Mouse (Mus musculus) forebrain, postnatal 0 days (tissue): ENCODE results near the gene Slc25a34. TPM values are rescaled to one million over a fixed set of nuclear protein-coding genes. Genes with fewer than 3 reads are reported as not detected.

Source experiments
- ATAC-seq: fragments of 200-750 bp; cut with Nextera tagmentation; 2 replicates; pipeline ENCODE4 v1.8.0; 2017; ENCODE audit warnings: mild to moderate bottlenecking, moderate library complexity
- DNase-seq: peaks from one replicate; pipeline ENCODE4 v3.0.0-alpha.2; 2015
- H3K27ac ChIP-seq: fragments of 300-500 bp; sonication (generic); 2 replicates; pipeline ENCODE4 v1.5.1; 2014; ENCODE audit warnings: low read depth, mild to moderate bottlenecking, antibody characterized with exemption, low read length, moderate library complexity, mixed read lengths
- H3K27me3 ChIP-seq: fragments of 300-500 bp; sonication (generic); 2 replicates; pipeline ENCODE4 v1.6.1; 2014; ENCODE audit warnings: mild to moderate bottlenecking, low read length, mixed read lengths; ENCODE audit not compliant: insufficient read depth
- H3K36me3 ChIP-seq: fragments of 300-500 bp; sonication (generic); 2 replicates; pipeline ENCODE4 v1.6.1; 2014; ENCODE audit warnings: mild to moderate bottlenecking, moderate library complexity; ENCODE audit not compliant: insufficient read depth
- H3K4me1 ChIP-seq: fragments of 300-500 bp; sonication (generic); 2 replicates; pipeline ENCODE4 v1.6.1; 2014; ENCODE audit warnings: antibody characterized with exemption; ENCODE audit not compliant: insufficient read depth
- H3K4me2 ChIP-seq: fragments of 300-500 bp; sonication (generic); 2 replicates; pipeline ENCODE4 v1.6.1; 2014; ENCODE audit warnings: low read depth, mild to moderate bottlenecking, moderate library complexity
- H3K4me3 ChIP-seq: fragments of 300-500 bp; sonication (generic); 2 replicates; pipeline ENCODE4 v1.5.1; 2014; ENCODE audit warnings: low read depth, low read length, mixed read lengths
- H3K9ac ChIP-seq: fragments of 300-500 bp; sonication (generic); 2 replicates; pipeline ENCODE4 v1.6.1; 2014; ENCODE audit warnings: mild to moderate bottlenecking
- H3K9me3 ChIP-seq: fragments of 300-500 bp; sonication (generic); 2 replicates; pipeline ENCODE4 v1.6.1; 2016; ENCODE audit warnings: low read length
- CTCF ChIP-seq: sonication (generic); IDR thresholded peaks from 2 replicates; pipeline ENCODE4 v1.5.1; 2016; ENCODE audit warnings: antibody characterized with exemption, control low read depth, low read depth
- WGBS: fragments of 180-500 bp; shearing (Covaris S2); extraction: QIAGEN DNeasy Blood & Tissue Kit; methylation state at CpG from one replicate; pipeline ENCODE4 v1.1.7; 2014; 5-methylcytosine and 5-hydroxymethylcytosine counted together
- polyA plus RNA-seq: library from polyadenylated mRNA; unstranded; fragments of >200 nt; fragmentation: Nextera tagmentation; extraction: Ambion mirVana; gene quantifications from 2 replicates; pipeline ENCODE4 v1.2.1, GENCODE M21; 2015
- total RNA-seq: library from RNA; depleted of rRNA; stranded (reverse); fragments of >200 nt; gene quantifications from 2 replicates; pipeline ENCODE4 v1.2.3, GENCODE M21; 2014

Slc25a34 gene
- total and polyA plus RNA-seq, 2 experiments from 2014 or later, result 1.1 to 4.0 TPM

GRCm38 (mm10) chr4:141632111-141632873 is 8.7 kb upstream of the Slc25a34 start:
- H3K9me3 ChIP-seq, result no peaks in the 10 kb centered on the region
- peaks cover 85% of the 10 kb centered on the region for H3K36me3 ChIP-seq
- WGBS, result 90% methylated on average over 21 of the region's 21 CpGs
- H3K4me3 ChIP-seq, result no peak overlapping the region
- no peaks in the 10 kb centered on the region for H3K4me1 ChIP-seq
- TF ChIP-seq CTCF, result no peak
- DNase-seq (no peak), ATAC-seq (no peak)
- no peaks in the 10 kb centered on the region for H3K27me3 ChIP-seq
- no peak overlapping the region for H3K4me2 ChIP-seq
- no peak overlapping the region for H3K9ac ChIP-seq
- no peak overlapping the region for H3K27ac ChIP-seq

GRCm38 (mm10) chr4:141631250-141631649 is 7.6 kb upstream of the Slc25a34 start:
- no peaks in the 10 kb centered on the region for H3K4me1 ChIP-seq
- H3K4me2 ChIP-seq, result no peak overlapping the region
- DNase-seq, result no peak
- ATAC-seq, result no peak
- H3K9ac ChIP-seq, result no peak overlapping the region
- 98% methylated on average over 20 of the region's 20 CpGs for WGBS
- no peaks in the 10 kb centered on the region for H3K27me3 ChIP-seq
- H3K4me3 ChIP-seq, result no peak overlapping the region
- peaks cover 82% of the 10 kb centered on the region for H3K36me3 ChIP-seq
- no peak overlapping the region for H3K27ac ChIP-seq
- TF ChIP-seq CTCF, result no peak
- H3K9me3 ChIP-seq, result no peaks in the 10 kb centered on the region

- H3K36me3 ChIP-seq, result peaks cover 86% of the 10 kb centered on the region
- no peaks in the 10 kb centered on the region for H3K4me1 ChIP-seq
- DNase-seq (no peak), ATAC-seq (no peak)
- no peak for TF ChIP-seq CTCF
- 97% methylated on average over 11 of the region's 11 CpGs for WGBS
- no peaks in the 10 kb centered on the region for H3K27me3 ChIP-seq
- no peaks in the 10 kb centered on the region for H3K9me3 ChIP-seq
- H3K27ac ChIP-seq, result no peak overlapping the region
- H3K4me3 ChIP-seq, result no peak overlapping the region
- H3K9ac ChIP-seq, result no peak overlapping the region
- no peak overlapping the region for H3K4me2 ChIP-seq
Measured at GRCm38 (mm10) chr4:141630021-141630420, 6.4 kb upstream of the Slc25a34 start.

GRCm38 (mm10) chr4:141628661-141629060 is 5.0 kb upstream of the Slc25a34 start:
- no peak for DNase-seq
- no peak for ATAC-seq
- Histone ChIP-seq H3K27me3 (no peaks in the 10 kb centered on the region), H3K27ac (no peak overlapping the region), H3K4me2 (no peak overlapping the region), H3K9ac (no peak overlapping the region), H3K4me1 (no peaks in the 10 kb centered on the region), H3K9me3 (no peaks in the 10 kb centered on the region), H3K36me3 (peaks cover 80% of the 10 kb centered on the region), H3K4me3 (no peak overlapping the region)
- no peak for TF ChIP-seq CTCF
- WGBS, result 84% methylated on average over 14 of the region's 14 CpGs

GRCm38 (mm10) chr4:141627502-141627901 is 3.9 kb upstream of the Slc25a34 start:
- Histone ChIP-seq H3K4me3 (no peak overlapping the region), H3K4me1 (no peaks in the 10 kb centered on the region), H3K27me3 (no peaks in the 10 kb centered on the region), H3K27ac (no peak overlapping the region), H3K9ac (no peak overlapping the region), H3K36me3 (peaks cover 70% of the 10 kb centered on the region), H3K9me3 (no peaks in the 10 kb centered on the region), H3K4me2 (no peak overlapping the region)
- no peak for DNase-seq
- no peak for ATAC-seq
- no peak for TF ChIP-seq CTCF
- 94% methylated on average over 5 of the region's 5 CpGs for WGBS

GRCm38 (mm10) chr4:141625774-141626550 is 2.3 kb upstream of the Slc25a34 start:
- no peak for ATAC-seq
- Histone ChIP-seq H3K9me3 (no peaks in the 10 kb centered on the region), H3K4me2 (no peak overlapping the region), H3K36me3 (peaks cover 55% of the 10 kb centered on the region), H3K27ac (no peak overlapping the region), H3K4me3 (no peak overlapping the region), H3K4me1 (no peaks in the 10 kb centered on the region), H3K9ac (no peak overlapping the region), H3K27me3 (no peaks in the 10 kb centered on the region)
- WGBS, result 92% methylated on average over 16 of the region's 16 CpGs
- no peak for DNase-seq
- no peak for TF ChIP-seq CTCF
